Mouse (Mus musculus) intestine, postnatal 0 days (tissue): ENCODE measurements around the gene Stim2. TPM values are rescaled to one million over a fixed set of nuclear protein-coding genes. Genes with fewer than 3 reads are reported as not detected.

Source experiments
- ATAC-seq: fragments of 200-750 bp; cut with Nextera tagmentation; 2 replicates; pipeline ENCODE4 v1.8.0; 2017; ENCODE audit warnings: mild to moderate bottlenecking, moderate TSS enrichment, moderate library complexity
- H3K27ac ChIP-seq: fragments of 300-500 bp; sonication (generic); 2 replicates; pipeline ENCODE4 v1.5.1; 2014; ENCODE audit warnings: mild to moderate bottlenecking, low read depth, low read length, moderate library complexity
- H3K27me3 ChIP-seq: fragments of 300-500 bp; sonication (generic); replicated peaks from 2 replicates; pipeline ENCODE4 v1.6.1; 2014; ENCODE audit warnings: low read length, mixed read lengths; ENCODE audit not compliant: control insufficient read depth, insufficient read depth
- H3K36me3 ChIP-seq: fragments of 300-500 bp; sonication (generic); 2 replicates; pipeline ENCODE4 v1.6.1; 2014; ENCODE audit warnings: mild to moderate bottlenecking, moderate library complexity; ENCODE audit not compliant: control insufficient read depth, insufficient read depth
- H3K4me1 ChIP-seq: fragments of 300-500 bp; sonication (generic); replicated peaks from 2 replicates; pipeline ENCODE4 v1.6.1; 2014; ENCODE audit warnings: antibody characterized with exemption, low read length, mixed read lengths; ENCODE audit not compliant: control insufficient read depth, insufficient read depth
- H3K4me2 ChIP-seq: fragments of 300-500 bp; sonication (generic); replicated peaks from 2 replicates; pipeline ENCODE4 v1.6.1; 2014; ENCODE audit warnings: low read depth, mild to moderate bottlenecking, moderate library complexity
- H3K4me3 ChIP-seq: fragments of 300-500 bp; sonication (generic); 2 replicates; pipeline ENCODE4 v1.5.1; 2014; ENCODE audit warnings: low read depth, low read length
- H3K9ac ChIP-seq: fragments of 300-500 bp; sonication (generic); 2 replicates; pipeline ENCODE4 v1.6.1; 2014; ENCODE audit warnings: mild to moderate bottlenecking, low read depth, low read length
- H3K9me3 ChIP-seq: fragments of 300-500 bp; sonication (generic); 2 replicates; pipeline ENCODE4 v1.6.1; 2016; ENCODE audit warnings: mixed run types; ENCODE audit not compliant: control insufficient read depth
- CTCF ChIP-seq: sonication (generic); IDR thresholded peaks from 2 replicates; pipeline ENCODE4 v1.5.1; 2016; ENCODE audit warnings: low read depth, mild to moderate bottlenecking, control low read depth, antibody characterized with exemption, moderate library complexity
- WGBS: fragments of 180-500 bp; shearing (Covaris S2); extraction: QIAGEN DNeasy Blood & Tissue Kit; methylation state at CpG from one replicate; pipeline ENCODE4 v1.1.7; 2014; 5-methylcytosine and 5-hydroxymethylcytosine counted together
- polyA plus RNA-seq: library from polyadenylated mRNA; unstranded; fragments of >200 nt; fragmentation: Nextera tagmentation; extraction: Ambion mirVana; gene quantifications from 2 replicates; pipeline ENCODE4 v1.2.1, GENCODE M21; 2015

Gene Stim2
- polyA plus RNA-seq = 13.9 and 14.1 TPM in 2 replicates

- Histone ChIP-seq H3K27me3 (no peaks in the 10 kb centered on the region), H3K36me3 (no peaks in the 10 kb centered on the region), H3K4me3 (peak within 1 kb of the TSS; percentile 90), H3K9me3 (no peaks in the 10 kb centered on the region), H3K4me1 (peaks cover 3% of the 10 kb centered on the region; the same call in 1 of the 2 replicates), H3K4me2 (peak within 1 kb of the TSS; percentile 86), H3K27ac (peak within 1 kb of the TSS; percentile 89), H3K9ac (peak within 1 kb of the TSS; percentile 81)
- ATAC-seq = peak; percentile 92
- under 1% methylated on average over 40 of the region's 71 CpGs for WGBS
- 0 out of 2 replicates have a peak, but pooled peaks have one; percentile 9 for TF ChIP-seq CTCF
Observed at GRCm38 (mm10) chr5:53998146-53998742, at the start of gene Stim2. Gene Stim2 (plus strand): TSS chr5:53998499.

GRCm38 (mm10) chr5:53948606-53949266 lies 49.6 kb upstream of the Stim2 start:
- TF ChIP-seq CTCF = no peak
- no peak for ATAC-seq
- WGBS = 70% methylated on average over 8 of the region's 8 CpGs

GRCm38 (mm10) chr5:53950189-53950588 lies 48.1 kb upstream of the Stim2 start:
- no peaks in the 10 kb centered on the region for H3K9me3 ChIP-seq
- WGBS = 39% methylated on average over 7 of the region's 7 CpGs
- H3K27me3 ChIP-seq = no peaks in the 10 kb centered on the region
- H3K4me2 ChIP-seq = no peak overlapping the region
- no peaks in the 10 kb centered on the region for H3K36me3 ChIP-seq
- TF ChIP-seq CTCF = no peak
- H3K4me1 ChIP-seq = peaks cover 2% of the 10 kb centered on the region; the same call in 1 of the 2 replicates
- H3K4me3 ChIP-seq = no peak overlapping the region
- no peak overlapping the region for H3K9ac ChIP-seq
- ATAC-seq = no peak
- H3K27ac ChIP-seq = no peak overlapping the region

More at GRCm38 (mm10) chr5:53948606-53949266, 49.6 kb upstream of the Stim2 start:
- Histone ChIP-seq H3K27me3 (no peaks in the 10 kb centered on the region), H3K4me2 (no peak overlapping the region), H3K4me1 (peaks cover 2% of the 10 kb centered on the region; the same call in 1 of the 2 replicates), H3K9ac (no peak overlapping the region), H3K36me3 (no peaks in the 10 kb centered on the region), H3K27ac (peak overlapping the region; percentile 31; the same call in 1 of the 2 replicates), H3K9me3 (no peaks in the 10 kb centered on the region), H3K4me3 (no peak overlapping the region)

- H3K36me3 ChIP-seq = no peaks in the 10 kb centered on the region
- no peak overlapping the region for H3K4me2 ChIP-seq
- no peak overlapping the region for H3K27ac ChIP-seq
- no peak for TF ChIP-seq CTCF
- H3K27me3 ChIP-seq = no peaks in the 10 kb centered on the region
- no peak for ATAC-seq
- H3K9ac ChIP-seq = no peak overlapping the region
- H3K4me1 ChIP-seq = 0 out of 2 replicates have a peak, but pooled peaks cover 6% of the 10 kb centered on the region
- no peaks in the 10 kb centered on the region for H3K9me3 ChIP-seq
- H3K4me3 ChIP-seq = no peak overlapping the region
Observed at GRCm38 (mm10) chr5:53953216-53953615, 45.1 kb upstream of the Stim2 start.

GRCm38 (mm10) chr5:53953797-53954196 lies 44.5 kb upstream of the Stim2 start:
- H3K27me3 ChIP-seq = no peaks in the 10 kb centered on the region
- 62% methylated on average over 2 of the region's 2 CpGs for WGBS
- no peak for TF ChIP-seq CTCF
- H3K4me1 ChIP-seq = 0 out of 2 replicates have a peak, but pooled peaks cover 4% of the 10 kb centered on the region
- H3K36me3 ChIP-seq = no peaks in the 10 kb centered on the region
- H3K9me3 ChIP-seq = no peaks in the 10 kb centered on the region
- H3K27ac ChIP-seq = no peak overlapping the region
- H3K4me2 ChIP-seq = no peak overlapping the region
- H3K9ac ChIP-seq = no peak overlapping the region
- no peak for ATAC-seq
- H3K4me3 ChIP-seq = no peak overlapping the region

- Histone ChIP-seq H3K4me1 (0 out of 2 replicates have a peak, but pooled peaks cover 4% of the 10 kb centered on the region), H3K4me3 (no peak overlapping the region), H3K27ac (no peak overlapping the region), H3K36me3 (no peaks in the 10 kb centered on the region), H3K4me2 (no peak overlapping the region), H3K9me3 (no peaks in the 10 kb centered on the region), H3K27me3 (no peaks in the 10 kb centered on the region), H3K9ac (no peak overlapping the region)
- WGBS = 83% methylated on average over 2 of the region's 2 CpGs
- ATAC-seq = no peak
- no peak for TF ChIP-seq CTCF
Observed at GRCm38 (mm10) chr5:53955966-53956365, 42.3 kb upstream of the Stim2 start.
